Mouse (Mus musculus) testis, adult 2 months (tissue): ENCODE results near the gene Zfp78.

Experiments used
- CTCF ChIP-seq: fragments of 200-500 bp; IDR thresholded peaks from 2 replicates; pipeline ENCODE4 v1.5.1; 2012; ENCODE audit warnings: low read depth, mild to moderate bottlenecking, inconsistent platforms, low read length, moderate library complexity; ENCODE audit not compliant: control insufficient read depth, insufficient read depth, insufficient replicate concordance
- POLR2A ChIP-seq: fragments of 200-500 bp; IDR thresholded peaks from 2 replicates; pipeline ENCODE4 v1.6.1; 2012; ENCODE audit warnings: low read depth, mild to moderate bottlenecking, inconsistent platforms, low read length, moderate library complexity; ENCODE audit not compliant: control insufficient read depth

GRCm38 (mm10) chr7:6430342-6430741 lies 67.3 kb downstream of the Zfp78 start:
- TF ChIP-seq POLR2A, result no peak
- TF ChIP-seq CTCF, result peak; percentile 81
